Mouse (Mus musculus) embryonic facial prominence, embryonic 15.5 days (tissue): ENCODE data around the gene Tmco1. TPM values are rescaled to one million over a fixed set of nuclear protein-coding genes. Genes with fewer than 3 reads are reported as not detected.
"Not testable (repeated sequence)": the region's sequence is repeated elsewhere in the genome, so short reads cannot be mapped to it uniquely, and the experiment has no call there.

Experiments used
- ATAC-seq: fragments of 200-750 bp; cut with Nextera tagmentation; 2 replicates; pipeline ENCODE4 v1.8.0; 2017; ENCODE audit warnings: low read depth, moderate TSS enrichment; ENCODE audit not compliant: insufficient number of reproducible peaks, low FRiP score, low TSS enrichment
- H3K27ac ChIP-seq: fragments of 300-500 bp; sonication (generic); replicated peaks from 2 replicates; pipeline ENCODE4 v1.5.1; 2015; ENCODE audit warnings: mild to moderate bottlenecking, inconsistent platforms
- H3K27me3 ChIP-seq: fragments of 300-500 bp; sonication (generic); 2 replicates; pipeline ENCODE4 v1.6.1; 2015; ENCODE audit warnings: inconsistent platforms
- H3K36me3 ChIP-seq: fragments of 300-500 bp; sonication (generic); 2 replicates; pipeline ENCODE4 v1.6.1; 2015; ENCODE audit warnings: mild to moderate bottlenecking, inconsistent platforms
- H3K4me1 ChIP-seq: fragments of 300-500 bp; sonication (generic); 2 replicates; pipeline ENCODE4 v1.6.1; 2015; ENCODE audit warnings: inconsistent platforms
- H3K4me2 ChIP-seq: fragments of 300-500 bp; sonication (generic); replicated peaks from 2 replicates; pipeline ENCODE4 v1.6.1; 2015; ENCODE audit warnings: mild to moderate bottlenecking, inconsistent platforms
- H3K4me3 ChIP-seq: fragments of 300-500 bp; sonication (generic); replicated peaks from 2 replicates; pipeline ENCODE4 v1.5.1; 2015; ENCODE audit warnings: mild to moderate bottlenecking, inconsistent platforms
- H3K9ac ChIP-seq: fragments of 300-500 bp; sonication (generic); 2 replicates; pipeline ENCODE4 v1.6.1; 2015; ENCODE audit warnings: inconsistent platforms
- H3K9me3 ChIP-seq: fragments of 300-500 bp; sonication (generic); replicated peaks from 2 replicates; pipeline ENCODE4 v1.6.1; 2016; ENCODE audit warnings: inconsistent platforms
- WGBS: fragments of 180-500 bp; shearing (Covaris S2); methylation state at CpG from one replicate; pipeline ENCODE4 v1.1.7; 2015; 5-methylcytosine and 5-hydroxymethylcytosine counted together
- polyA plus RNA-seq: library from polyadenylated mRNA; unstranded; fragments of >200 nt; fragmentation: Nextera tagmentation; extraction: Ambion mirVana; gene quantifications from 2 replicates; pipeline ENCODE4 v1.2.1, GENCODE M21; 2015

Gene Tmco1
- polyA plus RNA-seq, 1 experiment from 2014 or later, result 92.5 TPM

DNA sequence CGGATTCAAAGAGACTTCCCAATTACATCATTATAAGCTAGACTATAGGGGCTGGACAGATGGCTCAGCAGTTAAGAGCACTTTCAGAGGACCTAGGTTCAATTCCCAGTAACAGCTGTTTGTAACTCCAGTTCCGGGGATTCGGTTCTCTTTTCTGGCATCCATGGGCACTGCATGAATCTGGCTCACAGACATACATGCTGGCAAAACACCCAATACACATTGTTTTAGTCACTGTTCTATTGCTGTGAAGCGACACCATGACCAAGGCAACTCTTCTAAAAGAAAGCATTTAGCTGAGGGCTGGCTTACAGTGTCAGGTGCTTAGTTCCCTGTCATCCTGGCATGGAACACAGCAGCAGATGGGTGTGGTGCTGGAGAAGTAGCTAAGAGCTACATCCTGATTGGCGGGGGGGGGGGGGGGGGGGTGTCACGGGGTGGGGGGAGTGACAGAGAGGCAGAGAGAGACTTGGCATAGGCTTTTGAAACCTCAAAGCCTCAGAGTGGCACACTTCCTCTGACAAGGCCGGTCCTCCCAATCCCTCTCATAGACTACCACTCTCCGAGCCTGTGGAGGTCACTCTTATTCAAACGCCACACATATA lies 31.1 kb downstream of the Tmco1 start:
- Histone ChIP-seq H3K36me3 (no peaks in the 10 kb centered on the region), H3K4me1 (no peaks in the 10 kb centered on the region), H3K9ac (no peak overlapping the region), H3K4me2 (no peak overlapping the region), H3K9me3 (no peaks in the 10 kb centered on the region), H3K27me3 (peaks cover 10% of the 10 kb centered on the region), H3K4me3 (no peak overlapping the region), H3K27ac (no peak overlapping the region)
- no peak for ATAC-seq
- WGBS, result 55% methylated on average over 9 of the region's 9 CpGs

DNA sequence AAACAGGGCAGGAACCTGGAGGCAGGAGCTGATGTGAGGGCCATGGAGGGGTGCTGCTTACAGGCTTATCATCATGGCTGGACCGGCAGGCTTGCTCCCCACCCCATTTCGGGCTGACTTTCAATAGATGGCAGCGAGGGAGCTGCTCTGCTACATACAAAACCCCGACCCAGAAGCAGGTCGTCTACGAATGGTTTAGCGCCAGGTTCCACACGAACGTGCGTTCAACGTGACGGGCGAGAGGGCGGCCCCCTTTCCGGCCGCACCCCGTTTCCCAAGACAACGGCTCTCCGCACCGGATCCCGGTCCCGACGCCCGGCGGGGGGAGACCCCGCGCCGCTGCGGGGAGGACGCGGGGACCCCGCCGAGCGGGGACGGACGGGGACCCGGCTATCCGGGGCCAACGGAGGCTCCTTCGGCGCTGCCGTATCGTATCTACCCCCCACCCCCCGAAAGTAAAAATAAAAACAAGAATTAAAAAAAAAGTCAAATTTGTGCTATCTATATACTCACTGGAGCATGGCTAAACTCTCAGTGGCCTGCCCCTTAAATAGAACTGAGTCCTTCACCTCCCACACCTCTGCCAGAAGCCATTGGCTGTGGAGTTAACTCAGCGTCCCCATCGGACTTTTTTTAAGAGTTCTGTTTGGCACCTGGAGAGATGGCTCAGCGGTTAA lies 32.1 kb downstream of the Tmco1 start:
- peak; percentile 72 for ATAC-seq
- WGBS, result 3% methylated on average over 47 of the region's 47 CpGs
- H3K36me3 ChIP-seq, result no peaks in the 10 kb centered on the region
- 0 out of 2 replicates have a peak overlapping the region, but pooled peaks have one; percentile 6 for H3K9ac ChIP-seq
- H3K27ac ChIP-seq, result no peak overlapping the region
- H3K4me2 ChIP-seq, result peak overlapping the region; percentile 85
- peaks cover 10% of the 10 kb centered on the region for H3K27me3 ChIP-seq
- H3K4me1 ChIP-seq, result no peaks in the 10 kb centered on the region
- no peaks in the 10 kb centered on the region for H3K9me3 ChIP-seq
- peak overlapping the region; percentile 47 for H3K4me3 ChIP-seq

DNA sequence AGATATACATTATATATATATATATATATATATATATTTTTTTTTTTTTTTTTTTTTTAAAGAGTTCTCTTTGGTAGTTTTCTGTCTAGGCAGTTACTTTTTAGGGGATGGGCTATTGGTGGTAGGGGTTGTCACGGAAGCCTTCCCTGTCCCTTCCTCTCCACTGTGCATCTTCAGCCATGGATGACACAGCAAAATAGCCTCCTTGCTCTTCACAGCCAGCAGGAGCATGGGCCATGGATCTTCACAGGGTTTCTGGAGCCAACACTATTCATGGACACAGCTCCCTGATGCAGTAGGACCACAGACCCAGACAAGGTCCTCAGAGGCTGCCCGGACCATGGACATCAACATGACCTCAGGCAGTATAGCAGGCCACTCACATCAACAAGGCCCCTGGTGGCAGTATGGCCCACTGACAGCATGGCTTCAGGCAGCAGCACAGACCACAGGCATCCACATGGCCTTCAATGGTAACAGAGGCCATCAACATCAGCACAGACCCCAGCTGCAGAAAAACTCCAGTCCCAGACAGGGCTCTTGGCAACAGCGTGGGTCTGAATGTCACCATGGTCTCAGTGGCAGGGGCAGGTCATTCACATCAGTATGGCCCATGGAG lies 32.8 kb downstream of the Tmco1 start:
- H3K4me1 ChIP-seq, result no peaks in the 10 kb centered on the region
- WGBS, result 89% methylated on average over 3 of the region's 3 CpGs
- no peak overlapping the region for H3K27ac ChIP-seq
- no peaks in the 10 kb centered on the region for H3K36me3 ChIP-seq
- H3K9me3 ChIP-seq, result no peaks in the 10 kb centered on the region
- 0 out of 2 replicates have a peak, but pooled peaks have one; percentile 6 for ATAC-seq
- H3K9ac ChIP-seq, result no peak overlapping the region
- H3K4me2 ChIP-seq, result peak overlapping the region; percentile 85
- peaks cover 10% of the 10 kb centered on the region for H3K27me3 ChIP-seq
- no peak overlapping the region for H3K4me3 ChIP-seq

DNA sequence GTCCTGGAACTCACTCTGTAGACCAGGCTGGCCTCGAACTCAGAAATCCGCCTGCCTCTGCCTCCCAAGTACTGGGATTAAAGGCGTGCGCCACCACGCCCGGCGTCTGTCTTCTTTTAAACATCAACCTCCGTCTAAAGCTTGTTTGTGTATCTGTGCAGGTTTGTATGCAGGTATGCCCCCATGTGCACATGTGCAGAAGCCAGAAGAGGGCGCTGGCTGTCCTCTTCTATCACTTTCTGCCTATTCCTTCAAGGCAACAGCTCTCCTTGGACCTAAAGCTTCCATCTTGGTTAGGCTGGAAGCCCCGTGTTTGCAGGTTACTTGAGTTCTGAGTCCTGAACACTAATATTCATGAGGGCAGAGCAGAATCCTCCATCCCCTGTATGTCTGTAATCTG lies 34.7 kb downstream of the Tmco1 start:
- H3K4me2 ChIP-seq, result no peak overlapping the region
- no peaks in the 10 kb centered on the region for H3K36me3 ChIP-seq
- no peak overlapping the region for H3K27ac ChIP-seq
- no peak overlapping the region for H3K4me3 ChIP-seq
- WGBS, result 84% methylated on average over 10 of the region's 10 CpGs
- no peaks in the 10 kb centered on the region for H3K4me1 ChIP-seq
- no peak overlapping the region for H3K9ac ChIP-seq
- H3K27me3 ChIP-seq, result peaks cover 10% of the 10 kb centered on the region
- H3K9me3 ChIP-seq, result no peaks in the 10 kb centered on the region
- no peak for ATAC-seq

DNA sequence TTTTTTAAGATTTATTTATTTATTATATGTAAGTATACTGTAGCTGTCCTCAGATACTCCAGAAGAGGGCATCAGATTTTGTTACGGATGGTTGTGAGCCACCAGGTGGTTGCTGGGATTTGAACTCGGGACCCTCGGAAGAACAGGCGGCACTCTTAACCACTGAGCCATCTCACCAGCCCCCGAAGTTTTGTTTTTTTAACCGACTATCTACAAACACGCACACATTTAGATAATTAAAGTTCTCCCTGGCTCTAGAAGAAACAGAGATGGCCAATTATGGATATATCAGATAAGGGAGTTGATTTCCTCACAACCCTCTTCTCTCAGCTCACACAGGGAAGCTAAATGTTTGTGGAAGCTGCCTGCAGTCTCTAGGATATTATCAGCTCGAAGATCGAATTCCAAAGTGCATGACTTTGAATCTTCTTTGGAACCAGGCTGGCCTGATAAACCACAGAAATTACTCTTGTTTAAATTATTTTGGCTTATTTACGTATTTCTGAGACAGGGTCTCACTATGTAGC lies 37.9 kb downstream of the Tmco1 start:
- not testable (repeated sequence) for ATAC-seq, H3K27me3 ChIP-seq, H3K4me2 ChIP-seq, H3K36me3 ChIP-seq, H3K4me3 ChIP-seq, H3K4me1 ChIP-seq, H3K9me3 ChIP-seq, H3K9ac ChIP-seq, H3K27ac ChIP-seq
- 77% methylated on average over 10 of the region's 10 CpGs for WGBS

DNA sequence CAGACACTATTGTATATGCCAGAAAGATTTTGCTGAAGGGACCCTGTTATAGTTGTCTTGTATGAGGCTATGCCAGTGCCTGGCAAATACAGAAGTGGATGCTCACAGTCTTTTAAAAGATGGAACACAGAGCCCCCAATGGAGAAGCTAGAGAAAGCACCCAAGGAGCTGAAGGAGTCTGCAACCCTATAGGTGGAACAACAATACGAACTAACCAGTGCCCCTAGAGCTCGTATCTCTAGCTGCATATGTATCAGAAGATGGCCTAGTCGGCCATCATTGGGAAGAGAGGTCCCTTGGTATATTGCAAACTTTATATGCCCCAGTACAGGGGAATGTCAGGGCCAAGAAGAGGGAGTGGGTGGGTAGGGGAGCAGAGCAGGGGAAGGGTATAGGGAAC lies 41.0 kb downstream of the Tmco1 start:
- not testable (repeated sequence) for H3K4me1 ChIP-seq, H3K36me3 ChIP-seq, H3K4me3 ChIP-seq, H3K4me2 ChIP-seq, H3K27me3 ChIP-seq, H3K27ac ChIP-seq, ATAC-seq, H3K9ac ChIP-seq, H3K9me3 ChIP-seq
- WGBS, result 65% methylated on average over 3 of the region's 3 CpGs

DNA sequence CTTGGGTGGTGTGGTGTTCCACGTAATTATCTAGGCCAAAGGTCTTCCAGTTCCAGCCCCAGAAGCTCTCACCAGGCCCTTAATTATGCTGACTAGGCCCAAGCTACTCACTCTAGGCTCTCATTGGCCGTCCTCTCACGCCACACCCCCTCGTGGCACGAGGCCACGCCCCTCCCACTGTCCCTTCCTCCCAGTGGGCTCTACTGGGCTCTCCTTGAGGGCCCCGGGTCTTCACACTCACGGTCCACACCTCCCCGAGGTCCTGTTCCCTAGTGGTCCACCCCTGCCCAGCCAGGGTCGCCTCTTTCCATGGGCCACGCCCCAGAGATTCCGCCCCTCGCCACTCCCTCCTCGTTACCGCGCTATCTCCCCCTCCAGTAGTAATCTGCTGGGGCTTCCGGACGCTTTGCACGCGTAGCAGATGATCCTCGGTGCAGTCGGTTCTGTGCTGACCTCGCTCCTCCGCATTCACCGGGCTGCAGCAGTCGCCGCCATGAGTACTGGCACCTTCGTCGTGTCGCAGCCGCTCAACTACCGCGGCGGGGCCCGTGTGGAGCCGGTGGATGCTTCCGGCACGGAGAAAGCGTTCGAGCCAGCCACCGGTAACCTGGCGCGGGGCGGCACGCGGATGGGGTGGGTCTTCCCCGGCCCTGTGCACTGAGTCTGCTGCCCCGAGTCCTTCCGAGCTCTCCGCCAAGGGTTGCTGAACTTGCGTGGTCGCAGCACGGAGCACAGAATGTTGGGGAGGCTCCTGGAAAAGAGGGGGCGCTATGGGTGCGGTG lies 41.8 kb downstream of the Tmco1 start, which contains the start of gene Aldh9a1:
Gene Aldh9a1 (plus strand): TSS at position 177 of the 782 bp plus-strand sequence.
- peak within 1 kb of the TSS; percentile 82 for H3K4me2 ChIP-seq
- ATAC-seq, result peak; percentile 96

DNA sequence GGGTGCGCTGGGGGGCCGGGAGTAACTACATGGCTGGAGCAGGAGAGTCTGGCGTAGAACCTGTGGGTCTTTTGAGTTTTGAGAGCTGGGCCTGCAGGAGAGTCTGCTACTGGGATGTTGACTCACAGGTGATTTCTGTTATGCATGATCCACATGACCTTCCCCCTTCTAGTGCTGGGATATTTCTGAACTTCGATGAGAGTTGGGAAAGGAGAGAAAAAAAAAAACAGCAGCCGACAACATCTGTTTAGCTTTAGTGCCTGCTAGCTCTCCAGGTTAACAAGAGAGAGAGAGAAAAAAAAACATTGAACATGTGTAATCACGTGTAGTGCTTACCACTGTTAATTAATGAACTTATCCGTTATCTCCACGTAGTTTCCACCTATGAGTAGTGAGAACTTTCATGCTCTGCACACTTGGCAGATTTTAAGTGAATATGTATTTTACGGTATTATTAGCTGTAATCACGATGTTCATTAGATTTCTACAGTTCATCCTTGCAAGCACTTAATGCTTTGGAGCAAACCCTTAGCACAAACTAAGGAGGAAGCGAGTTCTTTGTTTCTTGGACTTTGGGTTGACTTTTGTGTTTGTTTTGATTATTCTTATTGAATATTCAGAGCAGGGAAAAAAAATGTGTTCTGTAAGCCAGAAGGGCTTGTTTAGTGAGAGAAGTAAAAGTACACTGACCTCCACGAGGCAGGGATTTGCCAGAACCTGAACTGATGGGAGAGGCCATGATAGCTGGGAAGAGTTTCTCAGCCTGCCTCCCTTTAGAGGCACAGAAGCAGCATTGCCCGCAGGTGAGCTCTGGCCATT lies 42.6 kb downstream of the Tmco1 start:
- H3K4me1 ChIP-seq, result 0 out of 2 replicates have a peak, but pooled peaks cover 2% of the 10 kb centered on the region
- peak overlapping the region; percentile 86 for H3K27ac ChIP-seq
- no peak for ATAC-seq
- H3K4me2 ChIP-seq, result peak overlapping the region; percentile 82
- no peaks in the 10 kb centered on the region for H3K27me3 ChIP-seq
- H3K9me3 ChIP-seq, result no peaks in the 10 kb centered on the region
- WGBS, result 24% methylated on average over 13 of the region's 13 CpGs
- peak overlapping the region; percentile 63 for H3K4me3 ChIP-seq
- peaks cover 19% of the 10 kb centered on the region; the same call in 1 of the 2 replicates for H3K36me3 ChIP-seq
- H3K9ac ChIP-seq, result peak overlapping the region; percentile 42

More for the DNA sequence above, 41.8 kb downstream of the Tmco1 start, which contains the start of gene Aldh9a1:
- Histone ChIP-seq H3K9ac (peak within 1 kb of the TSS; percentile 42), H3K4me1 (0 out of 2 replicates have a peak, but pooled peaks cover 2% of the 10 kb centered on the region), H3K36me3 (peaks cover 11% of the 10 kb centered on the region; the same call in 1 of the 2 replicates), H3K27ac (peak within 1 kb of the TSS; percentile 86), H3K27me3 (no peaks in the 10 kb centered on the region), H3K4me3 (peak within 1 kb of the TSS; percentile 63), H3K9me3 (no peaks in the 10 kb centered on the region)
- WGBS, result under 1% methylated on average over 55 of the region's 55 CpGs

DNA sequence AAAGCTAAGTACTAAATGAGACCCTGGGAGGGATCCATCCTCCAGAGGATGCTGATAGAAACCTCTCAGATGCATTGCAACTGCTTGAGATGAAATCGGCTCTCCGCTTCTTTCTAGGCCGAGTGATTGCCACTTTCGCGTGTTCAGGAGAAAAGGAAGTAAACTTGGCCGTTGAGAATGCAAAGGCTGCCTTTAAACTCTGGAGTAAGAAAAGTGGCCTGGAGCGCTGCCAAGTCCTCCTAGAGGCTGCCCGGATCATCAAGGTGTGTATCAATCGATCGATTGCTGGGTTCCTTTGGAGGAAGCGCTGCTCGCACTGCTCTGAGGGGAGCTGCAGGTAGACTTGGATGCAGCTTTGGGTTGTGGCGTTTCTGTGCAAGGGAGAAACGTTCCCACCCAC lies 44.2 kb downstream of the Tmco1 start:
- Histone ChIP-seq H3K4me1 (0 out of 2 replicates have a peak, but pooled peaks cover 2% of the 10 kb centered on the region), H3K27ac (no peak overlapping the region), H3K9me3 (no peaks in the 10 kb centered on the region), H3K27me3 (no peaks in the 10 kb centered on the region), H3K4me3 (no peak overlapping the region), H3K9ac (no peak overlapping the region), H3K4me2 (no peak overlapping the region), H3K36me3 (peaks cover 32% of the 10 kb centered on the region)
- no peak for ATAC-seq
- 88% methylated on average over 14 of the region's 14 CpGs for WGBS

DNA sequence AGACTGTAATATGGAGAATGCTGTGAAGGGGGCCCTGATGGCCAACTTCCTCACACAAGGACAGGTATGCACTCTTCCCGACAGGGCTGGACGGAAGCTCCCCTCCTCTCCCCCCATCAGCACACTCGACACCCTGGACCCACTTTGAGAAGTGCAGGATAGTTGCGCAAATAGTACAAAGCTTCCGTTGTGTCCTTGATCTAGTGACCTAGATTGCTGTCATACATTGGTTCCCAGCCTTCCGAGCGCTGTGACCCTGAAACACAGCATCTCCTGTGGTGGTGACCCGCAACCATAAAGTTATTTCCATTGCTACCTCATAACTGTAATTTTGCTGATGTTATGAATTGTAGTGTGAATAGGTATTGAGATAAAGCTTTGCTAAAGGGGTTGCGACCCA lies 49.2 kb downstream of the Tmco1 start:
- H3K36me3 ChIP-seq, result peaks cover 48% of the 10 kb centered on the region
- no peak for ATAC-seq

More for the DNA sequence above, 49.2 kb downstream of the Tmco1 start:
- H3K27ac ChIP-seq, result no peak overlapping the region
- 91% methylated on average over 9 of the region's 9 CpGs for WGBS
- H3K9ac ChIP-seq, result no peak overlapping the region
- H3K4me3 ChIP-seq, result no peak overlapping the region
- no peaks in the 10 kb centered on the region for H3K4me1 ChIP-seq
- H3K27me3 ChIP-seq, result no peaks in the 10 kb centered on the region
- H3K9me3 ChIP-seq, result no peaks in the 10 kb centered on the region
- no peak overlapping the region for H3K4me2 ChIP-seq
